Mouse (Mus musculus) erythroblast, embryonic 14.5 days (primary cell): ENCODE measurements around the gene Lztr1. TPM values are rescaled to one million over a fixed set of nuclear protein-coding genes. Genes with fewer than 3 reads are reported as not detected.
"Not testable (repeated sequence)": the region's sequence is repeated elsewhere in the genome, so short reads cannot be mapped to it uniquely, and the experiment has no call there.

Experiments
- H3K27me3 ChIP-seq: 2 replicates; pipeline ENCODE4 v1.6.1; 2012; ENCODE audit warnings: inconsistent platforms; ENCODE audit not compliant: control insufficient read depth
- H3K36me3 ChIP-seq: 2 replicates; pipeline ENCODE4 v1.6.1; 2012; ENCODE audit warnings: mild to moderate bottlenecking, inconsistent platforms; ENCODE audit not compliant: control insufficient read depth
- H3K4me1 ChIP-seq: 2 replicates; pipeline ENCODE4 v1.6.1; 2012; ENCODE audit warnings: inconsistent platforms; ENCODE audit not compliant: control insufficient read depth
- H3K4me3 ChIP-seq: replicated peaks from 2 replicates; pipeline ENCODE3; 2012; ENCODE audit warnings: moderate library complexity, mild to moderate bottlenecking, inconsistent platforms
- H3K9me3 ChIP-seq: 2 replicates; pipeline ENCODE4 v1.6.1; 2012; ENCODE audit warnings: low read length, inconsistent platforms, mixed read lengths; ENCODE audit not compliant: control insufficient read depth
- GATA1 ChIP-seq: IDR thresholded peaks from 2 replicates; pipeline ENCODE4 v1.6.1; 2012; ENCODE audit warnings: low read length, inconsistent platforms, mixed read lengths
- TAL1 ChIP-seq: IDR thresholded peaks from 3 replicates; pipeline ENCODE4 v1.6.1; 2012; ENCODE audit warnings: low read length, inconsistent platforms, mixed read lengths
- polyA plus RNA-seq: library from polyadenylated mRNA; stranded (reverse); fragments of >175 nt; gene quantifications from 2 replicates; pipeline ENCODE4 v1.2.3, GENCODE M21; 2012

Gene Lztr1
- polyA plus RNA-seq, 1 experiment = 0.59 TPM

GRCm38 (mm10) chr16:17499249-17499883 is 9.1 kb upstream of the Lztr1 start:
- Histone ChIP-seq H3K4me1 (no peaks in the 10 kb centered on the region), H3K4me3 (no peak overlapping the region), H3K9me3 (no peaks in the 10 kb centered on the region), H3K27me3 (peaks cover 28% of the 10 kb centered on the region), H3K36me3 (no peaks in the 10 kb centered on the region)
- TF ChIP-seq GATA1 = no peak
- no peak for TF ChIP-seq TAL1

- Histone ChIP-seq H3K4me1 (no peaks in the 10 kb centered on the region; the same call in 1 of the 2 replicates), H3K36me3 (no peaks in the 10 kb centered on the region), H3K4me3 (no peak overlapping the region), H3K27me3 (peaks cover 36% of the 10 kb centered on the region), H3K9me3 (no peaks in the 10 kb centered on the region)
- no peak for TF ChIP-seq TAL1
- no peak for TF ChIP-seq GATA1
Measured at GRCm38 (mm10) chr16:17502681-17503080, 5.8 kb upstream of the Lztr1 start.

- H3K27me3 ChIP-seq = peaks cover 34% of the 10 kb centered on the region
- H3K36me3 ChIP-seq = peaks cover 21% of the 10 kb centered on the region
- H3K4me1 ChIP-seq = peaks cover 34% of the 10 kb centered on the region
- no peak for TF ChIP-seq GATA1
- no peaks in the 10 kb centered on the region for H3K9me3 ChIP-seq
- no peak overlapping the region for H3K4me3 ChIP-seq
Measured at GRCm38 (mm10) chr16:17507018-17507552, 1.4 kb upstream of the Lztr1 start.

- Histone ChIP-seq H3K4me3 (peak overlapping the region; percentile 83), H3K4me1 (peaks cover 39% of the 10 kb centered on the region), H3K36me3 (peaks cover 30% of the 10 kb centered on the region), H3K27me3 (peaks cover 29% of the 10 kb centered on the region)
- H3K9me3 ChIP-seq = not testable (repeated sequence)
Measured at GRCm38 (mm10) chr16:17508031-17508430, 457 bp upstream of the Lztr1 start.

- TF ChIP-seq TAL1 (no peak), GATA1 (no peak)
- H3K4me3 ChIP-seq = peak overlapping the region; percentile 83
- peaks cover 41% of the 10 kb centered on the region for H3K36me3 ChIP-seq
- H3K4me1 ChIP-seq = peaks cover 39% of the 10 kb centered on the region
- peaks cover 18% of the 10 kb centered on the region for H3K27me3 ChIP-seq
- no peaks in the 10 kb centered on the region for H3K9me3 ChIP-seq
Measured at GRCm38 (mm10) chr16:17509240-17509597, 731 bp downstream of the Lztr1 start.

GRCm38 (mm10) chr16:17510143-17510542 is 1.7 kb downstream of the Lztr1 start:
- no peaks in the 10 kb centered on the region for H3K9me3 ChIP-seq
- peaks cover 10% of the 10 kb centered on the region for H3K27me3 ChIP-seq
- peaks cover 48% of the 10 kb centered on the region for H3K36me3 ChIP-seq
- peaks cover 39% of the 10 kb centered on the region for H3K4me1 ChIP-seq
- H3K4me3 ChIP-seq = peak overlapping the region; percentile 83
- TF ChIP-seq GATA1 (no peak), TAL1 (no peak)

GRCm38 (mm10) chr16:17510686-17511085 is 2.2 kb downstream of the Lztr1 start:
- H3K4me3 ChIP-seq = peak overlapping the region; percentile 83
- H3K4me1 ChIP-seq = peaks cover 39% of the 10 kb centered on the region
- no peak for TF ChIP-seq GATA1
- TF ChIP-seq TAL1 = no peak
- H3K27me3 ChIP-seq = peaks cover 6% of the 10 kb centered on the region
- no peaks in the 10 kb centered on the region for H3K9me3 ChIP-seq
- H3K36me3 ChIP-seq = peaks cover 54% of the 10 kb centered on the region

GRCm38 (mm10) chr16:17511431-17511830 is 2.9 kb downstream of the Lztr1 start:
- Histone ChIP-seq H3K36me3 (peaks cover 61% of the 10 kb centered on the region), H3K4me3 (no peak overlapping the region)

GRCm38 (mm10) chr16:17518910-17519309 is 10.4 kb downstream of the Lztr1 start:
- H3K4me3 ChIP-seq = no peak overlapping the region
- H3K36me3 ChIP-seq = peaks cover 94% of the 10 kb centered on the region
- TF ChIP-seq GATA1 (no peak), TAL1 (no peak)
- H3K4me1 ChIP-seq = no peaks in the 10 kb centered on the region
- H3K27me3 ChIP-seq = no peaks in the 10 kb centered on the region
- no peaks in the 10 kb centered on the region for H3K9me3 ChIP-seq

More at GRCm38 (mm10) chr16:17511431-17511830, 2.9 kb downstream of the Lztr1 start:
- Histone ChIP-seq H3K27me3 (no peaks in the 10 kb centered on the region; the same call in 1 of the 2 replicates), H3K4me1 (peaks cover 39% of the 10 kb centered on the region), H3K9me3 (no peaks in the 10 kb centered on the region)
- TF ChIP-seq TAL1 = no peak
- TF ChIP-seq GATA1 = no peak

- TF ChIP-seq TAL1 = no peak
- no peak for TF ChIP-seq GATA1
- peaks cover 5% of the 10 kb centered on the region for H3K4me1 ChIP-seq
- no peaks in the 10 kb centered on the region for H3K9me3 ChIP-seq
- no peak overlapping the region for H3K4me3 ChIP-seq
- H3K36me3 ChIP-seq = peaks cover 98% of the 10 kb centered on the region
- H3K27me3 ChIP-seq = no peaks in the 10 kb centered on the region
Measured at GRCm38 (mm10) chr16:17524156-17524555, 15.7 kb downstream of the Lztr1 start.
